Mouse (Mus musculus) regulatory T cell (primary cell): ENCODE measurements around the gene Arhgef6.

Experiments
- in situ Hi-C: fragments of 300-600 bp; cut with MboI, MseI; formaldehyde crosslinking; loops from one replicate; pipeline ENCODE4 v1.15.1; 2025; ENCODE audit warnings: high pct_unique_total_duplicates

Arhgef6 gene

DNA sequence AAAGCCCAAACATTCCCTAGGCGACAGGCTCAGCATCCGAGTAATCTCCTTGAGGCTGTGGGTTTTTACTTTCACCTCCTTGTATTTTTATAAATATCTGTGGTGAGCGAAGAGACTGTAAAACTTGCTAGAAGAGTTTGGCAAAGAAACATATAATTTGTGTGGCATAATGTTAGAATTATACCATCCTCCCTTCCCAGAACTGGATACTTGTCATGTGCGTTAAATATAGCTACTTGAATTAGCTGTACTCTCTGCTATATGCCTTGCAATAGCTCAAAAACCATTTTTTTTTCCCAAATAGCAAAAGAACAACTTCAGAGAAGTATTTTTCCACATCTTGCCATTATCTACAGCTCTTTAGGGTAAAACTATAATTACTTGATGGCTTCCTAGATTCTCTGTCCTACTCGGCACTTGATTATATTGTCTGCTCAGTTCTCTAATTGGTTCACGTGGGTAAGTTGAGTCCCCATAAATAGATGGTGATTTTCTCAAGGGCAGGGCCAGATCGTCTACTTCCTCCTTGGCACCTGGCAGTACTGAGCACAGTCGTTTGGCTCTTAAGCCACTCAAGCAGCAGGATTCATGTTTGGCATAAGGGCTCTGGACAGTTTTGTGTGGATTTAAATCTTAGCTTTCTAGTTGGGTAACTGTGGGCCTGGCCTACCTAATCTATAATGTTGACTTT, 35.2 kb downstream of the Arhgef6 start:
- in situ Hi-C loops: no loop called here

DNA sequence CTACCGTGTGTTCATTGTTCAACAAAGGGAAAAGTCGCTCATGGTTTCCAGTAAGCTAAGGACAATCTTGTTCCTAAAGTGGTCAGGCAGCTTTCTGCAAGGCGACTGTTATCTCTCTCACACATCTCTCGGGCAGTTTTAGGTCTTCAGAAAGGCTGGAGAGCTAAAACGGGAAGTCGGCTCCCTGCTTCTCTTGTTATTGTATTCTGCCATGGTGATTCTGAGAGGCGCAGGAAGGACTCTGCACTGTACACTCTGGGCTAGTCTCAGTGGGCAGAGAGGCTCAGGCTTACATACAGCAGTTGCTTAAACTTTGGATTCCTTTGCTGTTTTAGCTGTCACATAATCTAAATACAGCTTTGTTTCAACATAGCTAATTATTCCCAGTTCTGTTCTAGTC, 39.6 kb downstream of the Arhgef6 start:
- in situ Hi-C loops: no loop called here

DNA sequence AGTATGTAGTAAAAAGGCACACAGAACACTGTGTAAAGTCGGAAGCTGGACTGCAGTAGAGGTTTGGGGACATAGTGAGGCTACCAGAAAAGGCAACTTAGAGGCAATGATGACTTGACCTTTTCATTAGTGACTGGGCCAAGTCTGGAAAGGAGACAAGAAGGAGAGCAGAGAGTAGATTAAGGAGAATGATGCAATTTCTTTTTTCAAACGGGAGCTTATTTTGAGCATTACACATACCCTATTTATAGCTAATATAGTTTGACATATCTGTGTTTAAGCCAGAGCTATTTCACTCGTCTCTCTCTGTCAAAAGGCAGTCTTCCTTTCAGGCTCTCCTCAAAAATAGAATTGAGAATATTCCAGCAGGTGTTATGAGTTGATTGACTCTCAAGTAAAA, 50.1 kb downstream of the Arhgef6 start:
- in situ Hi-C loops: no loop called here

DNA sequence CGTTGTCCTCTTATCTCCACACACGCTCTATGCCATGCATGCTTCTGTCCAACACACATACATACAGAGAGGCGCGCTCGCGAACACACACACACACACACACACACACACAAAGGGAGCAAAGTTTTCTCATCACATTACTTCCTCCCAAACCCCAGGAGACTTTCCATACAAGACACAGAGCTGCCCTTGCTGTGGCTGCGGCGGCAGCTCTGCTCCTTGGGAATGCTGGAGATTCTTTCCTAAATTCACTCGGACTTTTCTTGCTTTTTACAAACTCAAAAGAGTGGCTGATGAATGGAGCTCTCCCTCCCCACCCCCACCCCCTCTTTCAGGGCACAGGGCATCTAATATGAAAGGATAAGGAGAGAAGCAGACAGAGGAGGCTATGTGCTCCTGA, 52.2 kb downstream of the Arhgef6 start:
- in situ Hi-C loops: no loop called here

DNA sequence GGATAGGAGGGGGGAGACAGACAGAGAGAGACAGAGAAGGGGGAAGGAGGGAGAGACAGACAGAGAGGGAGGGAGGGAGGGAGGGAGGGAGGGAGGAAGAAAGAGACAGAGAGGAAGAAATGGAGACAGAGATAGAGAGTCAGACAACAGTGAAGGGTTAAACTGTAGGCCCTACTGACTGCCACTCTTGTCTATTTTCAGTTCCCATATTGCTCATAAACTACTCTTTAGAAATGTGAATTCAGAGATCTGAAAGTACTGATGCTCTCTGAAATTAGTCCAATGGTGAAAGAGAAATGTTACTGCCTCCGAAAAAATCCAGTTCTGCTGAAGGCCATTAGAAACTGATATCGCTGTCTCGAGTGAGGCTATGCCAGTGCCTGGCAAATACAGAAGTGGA, 56.3 kb downstream of the Arhgef6 start:
- in situ Hi-C loops: no loop called here

DNA sequence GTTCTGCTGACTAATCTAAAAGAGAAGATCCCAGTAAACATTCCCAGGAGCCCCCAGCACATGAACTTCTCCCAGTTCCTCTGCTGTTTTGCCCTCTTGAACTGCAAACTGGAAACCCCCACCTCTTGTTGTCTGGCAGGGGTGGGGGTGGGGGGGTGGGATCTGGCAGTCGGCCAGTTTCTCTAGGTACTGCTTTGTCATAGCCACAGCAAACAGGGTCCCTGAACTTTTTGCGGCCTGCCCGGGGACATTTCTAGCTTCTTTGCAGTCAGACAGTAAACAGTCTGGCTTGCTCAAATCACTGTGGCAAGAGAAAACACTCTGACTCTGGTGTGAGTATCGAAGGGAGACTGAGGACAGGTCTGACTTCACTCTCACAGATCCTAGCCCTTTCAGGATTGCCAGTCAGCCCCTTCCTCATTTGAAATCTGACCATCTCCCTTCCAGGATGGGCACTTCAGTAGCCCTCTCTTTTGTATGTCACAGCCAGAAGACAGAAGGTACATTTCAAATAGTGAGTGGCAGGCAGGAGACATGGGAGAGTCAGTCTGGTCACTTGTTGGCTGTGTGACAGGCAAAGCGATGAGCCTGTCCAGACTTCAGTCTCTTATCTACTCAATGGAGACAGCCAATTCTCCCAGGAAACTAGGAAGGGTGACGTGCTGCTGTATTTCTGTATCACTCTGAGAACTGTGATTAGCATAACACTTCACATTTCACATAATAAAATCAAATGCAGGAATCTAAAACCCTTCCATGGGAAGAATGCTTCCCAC, 60.8 kb downstream of the Arhgef6 start:
- in situ Hi-C loops: no loop called here

DNA sequence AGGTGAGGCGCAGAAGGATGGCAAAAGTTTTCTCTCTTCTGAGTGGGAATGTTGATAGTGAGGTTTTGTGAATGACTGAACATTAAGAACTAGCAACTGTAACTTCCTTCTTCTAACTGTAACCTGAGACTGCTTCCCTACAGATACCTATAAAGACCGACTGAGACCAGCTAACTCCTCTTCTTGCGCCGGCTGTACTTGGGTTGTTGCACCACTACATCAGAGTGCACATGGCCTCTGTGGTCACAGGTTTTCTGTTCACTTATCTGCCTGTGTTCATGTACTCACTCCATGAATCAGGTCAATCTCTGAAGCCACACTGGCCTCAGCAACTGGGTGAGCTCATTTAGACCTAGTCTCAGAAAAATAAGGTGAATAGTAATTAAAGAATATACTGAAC, 75.0 kb downstream of the Arhgef6 start:
- in situ Hi-C loops: no loop called here

DNA sequence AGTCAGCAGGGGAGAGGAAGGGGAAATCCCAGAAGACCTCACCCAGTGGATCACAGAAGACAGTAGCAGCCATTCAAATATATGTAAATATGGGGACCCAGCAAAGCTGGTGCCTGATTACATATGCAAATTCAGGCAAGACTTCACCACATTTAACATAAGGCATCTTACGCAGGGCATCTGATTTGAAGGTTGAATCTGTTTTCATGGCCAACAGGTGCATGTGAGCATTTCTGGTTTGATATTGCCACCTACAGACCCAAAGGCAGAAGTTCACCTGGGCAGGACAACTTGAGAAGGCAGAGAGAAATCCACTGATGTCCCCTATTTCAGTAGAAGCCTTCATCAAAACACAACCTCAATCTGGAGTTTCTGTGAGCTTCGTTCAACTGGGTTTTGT, 77.8 kb downstream of the Arhgef6 start:
- in situ Hi-C loops: no loop called here

DNA sequence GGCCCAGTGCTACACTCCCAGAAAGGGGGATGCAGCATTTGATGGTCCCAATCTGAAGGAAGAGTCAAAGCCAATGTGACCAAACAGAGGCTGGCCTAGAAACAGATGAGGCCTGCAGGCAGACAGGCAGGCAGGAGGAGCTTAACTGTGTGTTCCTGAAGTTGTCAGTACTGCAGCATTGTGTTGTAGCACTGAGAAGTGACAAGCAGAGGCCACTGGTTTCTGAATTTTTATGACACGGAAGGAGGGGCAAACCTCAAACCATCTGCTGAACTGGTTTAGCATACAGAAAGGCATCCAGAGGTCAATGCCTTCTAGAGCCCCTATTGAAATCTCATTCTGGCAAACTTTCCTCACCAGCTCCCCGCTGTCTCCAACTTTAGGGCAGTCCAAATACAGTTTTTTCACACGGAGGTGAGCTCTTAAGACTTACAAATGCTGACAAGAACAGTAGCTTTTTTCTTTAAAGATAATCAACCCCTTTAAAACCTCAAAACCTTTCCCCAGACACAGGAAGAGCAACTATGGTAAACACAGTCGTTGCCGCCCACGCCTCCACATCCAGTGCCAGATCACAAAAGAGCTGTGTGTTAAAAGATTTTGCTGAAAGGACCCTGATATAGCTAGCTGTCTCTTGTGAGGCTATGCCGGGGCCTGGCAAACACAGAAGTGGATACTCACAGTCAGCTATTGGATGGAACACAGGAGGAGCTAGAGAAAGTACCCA, 85.0 kb downstream of the Arhgef6 start:
- in situ Hi-C loops: no loop called here

DNA sequence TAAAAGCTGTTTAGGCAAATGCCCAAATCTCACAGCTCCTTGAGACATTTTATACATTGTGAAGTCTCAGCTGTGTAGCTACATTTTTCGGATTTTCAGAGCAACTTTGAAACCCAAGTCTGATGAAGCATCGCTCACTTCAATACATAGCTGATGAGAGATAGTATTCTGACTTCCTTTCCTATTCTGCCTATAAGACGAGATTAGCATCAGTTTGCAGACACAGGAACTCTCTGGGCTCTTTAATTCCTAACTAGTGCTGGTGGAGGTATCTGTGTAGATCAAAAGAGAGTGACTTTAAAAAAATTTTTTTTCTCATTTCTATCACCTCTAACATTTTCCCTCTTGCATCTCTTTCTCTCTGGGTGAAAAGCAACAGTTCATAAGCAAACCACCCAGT, 100.0 kb downstream of the Arhgef6 start:
- in situ Hi-C loops: no loop called here

DNA sequence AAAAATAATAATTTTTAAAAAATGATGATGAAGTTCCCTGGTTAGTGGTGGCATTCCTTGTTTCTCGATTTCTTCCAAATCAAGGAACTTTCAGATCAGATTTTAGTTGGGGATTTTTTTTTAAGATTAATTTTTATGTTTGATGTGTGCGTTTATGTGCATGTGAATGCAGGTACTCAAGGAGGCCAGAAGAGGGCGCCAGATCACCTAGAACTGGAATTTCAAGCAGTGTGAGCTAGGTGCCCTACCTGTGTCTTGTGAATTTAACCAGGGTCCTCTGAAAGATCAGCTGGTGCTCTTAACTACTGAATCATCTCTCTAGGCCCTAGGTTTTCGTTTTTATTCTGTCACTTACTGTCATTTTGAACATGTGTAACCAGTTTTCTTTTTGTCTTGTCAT, 102.5 kb downstream of the Arhgef6 start:
- in situ Hi-C loops: no loop called here

DNA sequence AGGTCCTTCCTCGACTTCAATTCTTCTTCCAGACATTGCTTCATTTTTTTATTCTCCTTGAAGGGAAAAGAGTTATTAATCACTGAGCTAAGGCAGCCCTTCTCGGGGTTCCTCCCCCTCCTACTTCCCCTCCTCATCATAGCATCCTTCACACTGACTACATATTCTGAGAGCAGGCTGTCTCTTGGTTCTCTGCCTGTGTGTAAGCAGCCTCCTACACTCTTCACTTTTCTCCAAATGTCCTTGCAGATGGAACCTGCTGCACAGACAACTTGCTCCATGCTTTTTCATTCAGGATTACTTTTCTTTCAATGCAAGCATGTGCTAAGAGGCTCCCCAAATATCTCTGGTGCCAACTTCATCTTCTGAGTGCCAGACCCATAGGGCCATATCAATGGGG, 104.9 kb downstream of the Arhgef6 start:
- in situ Hi-C loops: no loop called here

DNA sequence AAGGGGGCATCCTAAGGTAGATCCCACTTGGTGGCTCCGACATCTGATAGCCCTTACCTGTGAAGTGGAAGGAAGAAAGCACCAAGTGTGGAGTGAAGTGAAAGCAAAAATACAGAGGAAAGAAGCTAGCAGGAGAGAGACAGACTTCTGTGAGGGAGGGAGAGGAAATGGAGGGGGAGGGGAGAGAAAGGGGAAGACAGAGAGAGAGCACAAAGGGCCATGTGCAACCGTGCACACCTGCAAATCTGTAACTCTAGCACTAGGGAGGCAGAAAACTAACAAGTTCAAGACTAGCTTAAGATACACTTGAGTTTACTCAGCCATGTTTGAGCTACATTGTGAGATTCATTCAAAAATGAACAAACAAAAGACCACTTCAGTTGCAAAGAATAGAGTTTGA, 110.4 kb downstream of the Arhgef6 start:
- in situ Hi-C loops: no loop called here

DNA sequence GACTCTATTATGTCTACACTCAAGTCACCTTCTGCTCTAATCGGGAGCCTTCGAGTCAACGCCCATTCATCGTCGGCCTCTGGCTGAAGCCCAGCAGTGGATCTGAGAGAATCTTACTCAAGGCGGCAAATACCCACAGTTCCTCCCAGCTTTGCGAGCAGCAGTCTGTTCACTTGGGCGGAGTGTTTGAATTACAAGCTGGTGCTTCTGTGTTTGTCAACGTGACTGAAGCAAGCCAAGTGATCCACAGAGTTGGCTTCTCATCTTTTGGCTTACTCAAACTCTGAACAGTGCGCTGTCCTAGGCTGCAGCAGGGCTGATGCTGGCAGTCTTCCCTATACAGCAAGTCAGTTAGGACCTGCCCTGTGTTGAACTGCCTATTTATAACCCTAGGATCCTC, 115.2 kb downstream of the Arhgef6 start:
- in situ Hi-C loops: no loop called here

DNA sequence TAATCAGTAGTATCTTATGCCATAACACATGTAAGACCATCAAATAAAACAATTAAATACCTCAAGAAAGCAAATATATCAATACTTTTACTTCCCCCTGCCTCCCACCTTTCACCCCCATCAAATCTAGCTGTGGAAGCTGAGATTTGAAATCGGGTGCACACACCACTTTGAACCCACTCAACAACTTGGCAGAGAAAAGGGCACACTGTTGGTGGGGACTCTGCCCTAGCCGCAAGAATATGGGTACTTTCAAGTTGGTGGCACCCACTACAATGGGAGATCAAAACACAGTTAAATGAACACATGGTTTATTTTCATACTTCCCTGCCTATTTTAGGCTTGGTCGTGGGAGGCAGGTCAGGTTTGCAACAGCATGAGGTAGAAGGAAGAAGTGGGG, 116.6 kb downstream of the Arhgef6 start:
- in situ Hi-C loops: no loop called here

DNA sequence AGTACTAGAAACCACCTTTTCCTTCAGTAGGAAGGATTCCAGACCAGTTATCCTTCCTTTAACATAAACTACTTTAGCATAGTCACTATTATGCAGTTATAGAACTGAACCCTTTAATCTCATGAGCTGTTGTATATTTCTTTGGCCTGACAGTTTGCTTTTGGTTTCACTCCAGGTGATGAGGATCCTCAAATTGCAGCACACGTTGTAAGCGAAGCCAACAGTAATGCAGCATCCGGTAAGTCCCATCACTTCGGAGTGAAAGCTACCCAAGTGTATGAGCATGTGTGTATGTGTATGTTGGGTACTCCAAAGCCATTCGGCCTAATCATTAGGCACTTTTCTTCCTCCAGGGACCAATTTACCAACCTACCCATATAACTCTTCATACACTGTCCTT, 119.0 kb downstream of the Arhgef6 start:
- in situ Hi-C loops: no loop called here

DNA sequence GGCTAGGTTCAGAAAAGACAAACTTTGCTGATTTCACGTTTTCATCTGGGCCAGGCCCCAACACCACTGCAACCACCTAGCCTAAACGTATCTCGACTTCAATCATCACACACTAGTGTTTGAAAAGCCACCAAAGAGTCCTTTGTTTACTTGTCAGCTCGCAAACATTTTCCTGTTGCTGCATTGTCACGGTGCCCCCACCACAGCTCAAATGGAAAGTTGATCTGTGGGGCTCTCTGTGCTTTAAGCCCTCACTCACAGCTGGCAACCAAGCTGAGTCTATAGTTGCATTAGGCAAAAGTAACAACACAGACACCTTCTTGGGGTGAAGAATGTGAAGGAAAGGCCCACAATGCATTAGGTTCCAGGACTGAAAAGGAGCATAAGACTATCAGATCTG, 122.3 kb downstream of the Arhgef6 start:
- in situ Hi-C loops: no loop called here

DNA sequence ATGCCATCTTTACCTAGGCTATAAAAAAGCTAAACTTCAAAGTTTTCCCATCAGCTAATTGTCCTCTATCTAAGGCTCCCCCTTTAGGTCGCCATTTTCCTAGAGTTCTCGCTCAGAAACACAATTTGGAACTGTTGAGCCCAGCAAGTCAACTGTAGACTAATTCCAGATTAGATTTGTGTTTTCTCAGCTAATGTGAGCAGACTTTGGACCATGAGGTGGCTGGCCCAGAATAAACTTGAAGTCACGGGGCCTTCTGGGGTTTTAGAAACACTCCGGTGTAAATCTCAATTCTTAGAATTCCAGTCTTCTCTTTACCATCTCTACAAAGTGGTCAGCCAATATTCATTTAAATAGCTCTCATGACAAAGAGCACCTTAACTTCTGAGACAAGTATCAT, 123.0 kb downstream of the Arhgef6 start:
- in situ Hi-C loops: no loop called here

DNA sequence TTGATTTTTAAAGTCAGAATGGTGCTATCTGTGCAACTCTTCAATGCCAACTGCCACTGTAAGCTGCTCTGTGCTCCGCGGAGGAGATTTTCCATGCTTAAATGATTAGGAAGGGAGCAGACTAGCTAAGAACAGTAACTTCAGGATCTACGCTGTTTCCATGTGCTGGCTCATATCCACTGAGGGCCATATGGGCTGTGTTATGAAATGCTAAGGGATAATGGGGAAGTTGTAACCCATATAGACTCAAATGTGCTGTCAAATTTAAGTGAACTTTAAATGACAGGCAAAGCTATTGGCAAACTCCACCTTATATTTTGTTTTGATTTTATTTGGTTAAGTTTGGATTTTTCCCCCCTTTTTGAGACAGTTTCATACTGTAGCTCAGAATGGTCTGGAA, 125.7 kb downstream of the Arhgef6 start:
- in situ Hi-C loops: no loop called here

DNA sequence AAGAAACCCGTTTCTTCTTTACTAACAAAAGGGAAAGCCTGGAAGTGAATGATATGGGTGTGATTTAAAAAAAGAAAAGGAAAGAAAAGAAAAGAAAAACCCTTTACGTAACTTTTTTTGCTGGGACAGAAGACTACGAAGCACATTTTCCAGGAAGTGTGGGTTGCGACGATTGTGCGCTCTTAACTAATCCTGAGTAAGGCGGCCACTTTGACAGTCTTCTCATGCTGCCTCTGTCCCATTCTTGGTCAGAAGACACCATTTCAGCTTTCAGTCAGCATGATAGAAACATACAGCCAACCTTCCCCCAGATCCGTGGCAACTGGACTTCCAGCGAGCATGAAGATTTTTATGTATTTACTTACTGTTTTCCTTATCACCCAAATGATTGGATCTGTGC, 126.7 kb downstream of the Arhgef6 start, which contains the start of gene Cd40lg:
TSS of gene Cd40lg (plus strand) at position 268 of the 400 bp plus-strand sequence.
- in situ Hi-C loops: no loop called here

DNA sequence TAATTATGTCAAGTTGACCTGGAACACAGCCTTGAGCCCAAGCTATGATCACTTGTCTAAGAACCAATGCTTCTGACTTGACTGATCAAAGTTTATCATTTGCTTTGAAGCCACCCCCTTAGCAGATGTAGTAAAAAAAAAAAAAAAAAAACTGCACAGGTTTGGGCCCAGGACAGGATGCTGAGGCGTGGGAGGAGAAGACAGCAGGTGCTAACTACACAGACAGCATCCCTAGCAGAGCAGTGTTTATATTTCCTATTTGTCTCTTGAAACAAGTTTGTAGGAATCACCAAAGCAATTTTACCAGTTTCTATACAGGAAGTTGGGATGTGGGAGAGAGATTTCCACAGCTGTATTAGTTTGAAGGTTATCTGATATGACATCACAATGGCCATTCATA, 127.9 kb downstream of the Arhgef6 start:
- in situ Hi-C loops: no loop called here

DNA sequence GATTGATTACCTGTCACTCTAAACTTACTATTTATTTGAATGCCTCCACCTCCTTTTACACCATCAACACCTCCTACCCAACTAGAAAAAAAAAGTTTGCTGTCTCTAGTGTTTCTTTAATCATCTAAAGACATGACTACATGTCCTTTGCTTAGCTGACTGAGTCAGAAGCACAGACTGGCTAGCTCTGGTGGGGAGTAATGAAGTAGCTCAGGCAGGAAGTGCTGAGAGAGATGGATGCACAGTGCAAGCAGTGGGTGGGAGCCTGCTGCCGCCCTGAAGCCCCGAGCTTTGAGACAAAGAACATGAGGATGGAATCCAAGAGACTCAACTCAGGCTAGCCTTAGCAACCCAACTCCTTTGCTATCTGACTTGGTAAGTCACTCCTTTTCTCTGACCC, 138.1 kb downstream of the Arhgef6 start:
- in situ Hi-C loops: no loop called here

DNA sequence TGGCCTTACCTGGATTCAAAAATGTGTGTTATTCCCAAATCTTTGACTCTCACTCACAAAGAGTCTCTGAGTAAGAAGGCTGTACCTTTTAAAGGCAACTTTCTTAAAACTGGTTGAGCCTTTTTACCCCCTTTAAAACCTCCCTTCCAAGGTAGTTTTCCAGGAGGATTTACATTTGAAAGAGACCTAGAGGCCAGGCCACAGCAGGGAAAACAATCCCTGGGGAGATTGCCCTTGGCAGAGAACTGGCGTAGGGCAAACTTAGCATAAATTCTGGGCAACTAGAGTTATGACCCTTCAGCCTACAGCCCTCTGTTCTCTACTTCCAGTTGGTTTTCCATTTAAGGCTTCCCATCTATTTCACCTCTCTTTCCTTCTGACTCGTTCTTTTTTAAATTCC, 140.5 kb downstream of the Arhgef6 start:
- in situ Hi-C loops: no loop called here
